Mouse (Mus musculus): Measurements from ENCODE around the gene Cdk2. TPM values are rescaled to one million over a fixed set of nuclear protein-coding genes. Genes with fewer than 3 reads are reported as not detected.
A peak's percentile ranks its signal among the peaks of the same experiment; 100 is the strongest.

Gene Cdk2
- total and polyA plus RNA-seq, 3 experiments = 40.5 to 72.4 TPM; not detected in 1

GRCm38 (mm10) chr10:128695992-128696807, 8.6 kb downstream of the Cdk2 start, which contains the start of gene Rab5b (continued):
- peak; percentile 73 for TF ChIP-seq MAZ (IDR thresholded peaks at IDR 0.05; ENCODE audit: low read depth, low read length)
- peak; percentile 88; the same call in 1 of the 2 replicates for TF ChIP-seq UBTF (IDR thresholded peaks at IDR 0.05; ENCODE audit: borderline replicate concordance, insufficient read depth, low read depth, low read length)
- TF ChIP-seq MXI1 (IDR thresholded peaks at IDR 0.05; ENCODE audit: low read depth, low read length) = 0 out of 2 replicates have a peak, but pooled peaks have one; percentile 13
- TF ChIP-seq ZMIZ1 (IDR thresholded peaks at IDR 0.05; ENCODE audit: low read depth, low read length) = 0 out of 2 replicates have a peak, but pooled peaks have one; percentile 30
- no peak for TF ChIP-seq MEF2A (IDR thresholded peaks at IDR 0.05; ENCODE audit: extremely low read depth, insufficient replicate concordance, low read depth, low read length, poor library complexity, severe bottlenecking)
- TF ChIP-seq MYB (IDR thresholded peaks at IDR 0.05; ENCODE audit: low read depth, low read length) = no peak
- TF ChIP-seq CTCF (IDR thresholded peaks at IDR 0.05 in 2 of 3, conservative IDR thresholded peaks at IDR 0.05 in 1 of 3; ENCODE audit: control insufficient read depth in 1 of 3, insufficient read depth in 1 of 3, low read depth in 2 of 3, low read length in 3 of 3, poor library complexity in 1 of 3, severe bottlenecking in 1 of 3) = no peak
- TF ChIP-seq MAX (IDR thresholded peaks at IDR 0.05; ENCODE audit: low read length) = peak; percentile 86
- TF ChIP-seq EP300 (IDR thresholded peaks at IDR 0.05; ENCODE audit: low read depth in 1 of 2, low read length in 2 of 2) = 0 out of 4 replicates have a peak, but pooled peaks of 1 of the 2 experiments have one; percentile 9
- no peak; the same call in 1 of the 2 replicates for TF ChIP-seq JUND (IDR thresholded peaks at IDR 0.05; ENCODE audit: low read depth, low read length)
- no peak; the same call in 1 of the 2 replicates for TF ChIP-seq ELF1 (IDR thresholded peaks at IDR 0.05; ENCODE audit: low read depth, low read length)
- peak; percentile 43 for TF ChIP-seq SIN3A (IDR thresholded peaks at IDR 0.05; ENCODE audit: low read length)
- TF ChIP-seq KAT2A (conservative IDR thresholded peaks at IDR 0.05; ENCODE audit: low read depth, low read length) = peak; percentile 65

GRCm38 (mm10) chr10:128695411-128695991, 9.3 kb downstream of the Cdk2 start:
- peaks cover 0 to 9% of the 10 kb centered on the region in 2 experiments; a peak in 3 of 4 replicates for H3K36me3 ChIP-seq (ENCODE audit: control insufficient read depth in 1 of 2, insufficient read depth in 2 of 2, low read length in 2 of 2)
- DNase-seq (ENCODE audit: low read depth, low spot score) = peak; percentile 76
- TF ChIP-seq SIN3A (IDR thresholded peaks at IDR 0.05; ENCODE audit: low read length) (peak; percentile 36; the same call in 1 of the 2 replicates), EP300 (IDR thresholded peaks at IDR 0.05; ENCODE audit: low read depth in 1 of 2, low read length in 2 of 2) (no peak; a peak in 1 of 4 replicates), MXI1 (IDR thresholded peaks at IDR 0.05; ENCODE audit: low read depth, low read length) (0 out of 2 replicates have a peak, but pooled peaks have one; percentile 7)

More at GRCm38 (mm10) chr10:128695411-128695991, 9.3 kb downstream of the Cdk2 start:
- Histone ChIP-seq H3K4me1 (ENCODE audit: control insufficient read depth in 1 of 2, insufficient read depth in 2 of 2, low read length in 2 of 2) (peaks cover 0 to 4% of the 10 kb centered on the region in 2 experiments; a peak in 2 of 4 replicates), H3K27ac (ENCODE audit: control insufficient read depth, low read depth, low read length) (peak overlapping the region; percentile 35), H3K4me3 (ENCODE audit: control insufficient read depth in 1 of 2, insufficient read depth in 1 of 2, low read depth in 2 of 2, low read length in 2 of 2) (peak overlapping the region; percentile 83 to 89), H3K9me3 (replicated peaks; ENCODE audit: insufficient read depth, low read length) (no peaks in the 10 kb centered on the region), H3K27me3 (ENCODE audit: control insufficient read depth in 1 of 2, insufficient read depth in 2 of 2, low read length in 2 of 2) (no peaks in the 10 kb centered on the region), H3K9ac (ENCODE audit: control insufficient read depth, low read depth, low read length, poor library complexity, severe bottlenecking) (peak overlapping the region; percentile 73), H3K79me2 (ENCODE audit: control insufficient read depth, insufficient read depth, low read length, poor library complexity) (peaks cover 4% of the 10 kb centered on the region; the same call in 1 of the 2 replicates)
